Mouse (Mus musculus): ENCODE measurements around the gene Clstn2. TPM values are rescaled to one million over a fixed set of nuclear protein-coding genes. Genes with fewer than 3 reads are reported as not detected.

Clstn2 gene
- not detected for polyA plus RNA-seq (2017; shearing (Covaris generic))

GRCm38 (mm10) chr9:98032573-98033272 lies at the start of gene Clstn2:
TSS of gene Clstn2 (minus strand) at chr9:98033181.

